Mouse (Mus musculus) cerebellum, adult 8-10 months (tissue): ENCODE measurements around the gene 1700109H08Rik.
"Not testable (repeated sequence)": the region's sequence is repeated elsewhere in the genome, so short reads cannot be mapped to it uniquely, and the experiment has no call there.

Experiments used
- DNase-seq: peaks from one replicate; pipeline ENCODE4 v3.0.0; 2022

The 1700109H08Rik gene

GRCm38 (mm10) chr5:3600790-3601189, 29.4 kb downstream of the 1700109H08Rik start:
- no peak for DNase-seq

DNA sequence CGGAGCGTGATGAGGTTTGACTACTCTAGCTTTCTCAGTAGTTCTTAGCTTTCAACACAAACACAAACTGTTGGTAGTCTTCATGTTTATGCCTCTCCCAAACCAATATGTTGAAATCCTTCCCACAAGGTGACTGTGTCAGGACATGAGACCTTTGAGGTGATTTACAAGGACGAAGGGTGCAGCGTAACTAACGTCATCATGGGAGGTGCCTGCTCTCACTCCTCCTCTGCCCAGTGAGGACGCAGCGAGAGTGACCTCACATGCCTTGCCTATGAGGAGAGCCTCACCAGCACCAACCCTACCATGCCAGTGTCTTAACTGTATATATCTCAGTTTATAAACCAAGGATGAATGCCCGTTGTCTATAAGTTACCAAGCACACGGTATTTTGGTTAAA, 35.7 kb downstream of the 1700109H08Rik start:
- no peak for DNase-seq

DNA sequence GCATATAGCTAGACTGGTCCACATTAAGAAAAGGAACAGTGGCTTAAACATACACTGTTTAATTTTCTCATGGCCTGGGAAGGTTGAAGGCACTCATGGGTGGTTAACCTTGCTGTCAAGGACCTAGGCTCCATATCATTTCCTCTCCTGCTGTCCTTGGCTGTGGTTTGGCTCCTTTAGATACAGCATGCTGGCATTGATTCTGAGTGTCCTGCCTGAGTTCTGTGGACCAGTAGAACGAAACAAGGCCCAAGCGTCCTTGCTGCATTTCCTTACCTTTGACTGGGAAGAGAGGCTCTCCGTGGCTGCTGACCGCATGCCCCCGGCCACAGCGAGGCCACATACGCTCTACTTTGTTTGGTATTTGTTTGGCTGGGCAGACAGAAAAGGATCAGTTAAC, 37.9 kb downstream of the 1700109H08Rik start:
- DNase-seq = no peak

GRCm38 (mm10) chr5:3611835-3612234, 40.5 kb downstream of the 1700109H08Rik start:
- DNase-seq = not testable (repeated sequence)

DNA sequence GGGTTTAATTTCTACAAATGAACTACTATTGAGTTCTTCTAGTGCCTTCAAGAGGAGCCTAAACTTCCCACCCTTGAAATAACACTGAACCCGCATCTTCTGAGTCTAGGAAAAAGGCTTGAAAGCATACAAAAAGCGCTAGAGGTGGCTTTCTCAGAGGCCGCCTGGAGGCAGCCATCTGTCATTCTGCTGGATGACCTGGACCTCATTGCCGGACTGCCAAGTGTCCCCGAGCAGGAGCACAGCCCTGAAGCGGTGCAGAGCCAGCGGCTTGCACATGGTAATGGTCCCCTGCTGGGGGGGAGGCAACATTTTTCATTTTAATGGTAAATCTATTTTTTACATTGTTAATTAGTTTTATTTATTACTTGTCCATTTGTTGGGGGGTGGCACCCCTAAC, 49.1 kb downstream of the 1700109H08Rik start:
- peak; percentile 61 for DNase-seq

DNA sequence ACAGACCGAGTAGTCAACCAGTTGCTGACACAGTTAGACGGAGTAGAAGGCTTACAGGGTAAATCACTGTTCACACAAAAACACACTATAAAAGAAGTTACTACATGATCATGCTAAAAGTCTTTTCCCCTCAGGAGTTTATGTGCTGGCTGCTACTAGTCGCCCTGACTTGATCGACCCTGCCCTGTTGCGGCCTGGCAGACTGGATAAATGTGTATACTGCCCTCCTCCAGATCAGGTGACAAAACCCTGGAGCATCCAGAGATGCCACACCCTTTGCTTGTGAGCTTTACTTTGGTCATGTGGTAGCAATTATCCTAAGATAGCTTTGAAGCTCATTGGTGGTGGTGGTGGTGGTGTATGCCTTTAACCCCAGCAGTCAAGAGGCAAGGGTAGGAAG, 58.7 kb downstream of the 1700109H08Rik start:
- no peak for DNase-seq

- no peak for DNase-seq
Observed at GRCm38 (mm10) chr5:3631512-3632271, 60.3 kb downstream of the 1700109H08Rik start.

- DNase-seq = no peak
Observed at GRCm38 (mm10) chr5:3632285-3632684, 60.9 kb downstream of the 1700109H08Rik start.

GRCm38 (mm10) chr5:3633315-3633714, 61.9 kb downstream of the 1700109H08Rik start:
- DNase-seq = no peak

- DNase-seq = no peak
Observed at GRCm38 (mm10) chr5:3633951-3634350, 62.6 kb downstream of the 1700109H08Rik start.
